Mouse (Mus musculus) hindbrain, embryonic 12.5 days (tissue): ENCODE results near the gene Wnk1. TPM values are rescaled to one million over a fixed set of nuclear protein-coding genes. Genes with fewer than 3 reads are reported as not detected.

Source experiments
- microRNA counts: library from miRNA; unstranded; fragments of <30 nt; microRNA quantifications from one replicate; lab custom pipeline; 2017
- microRNA-seq: library from miRNA; unstranded; fragments of <30 nt; microRNA quantifications from one replicate; pipeline ENCODE4, GENCODE M21; 2017
- polyA plus RNA-seq: library from polyadenylated mRNA; unstranded; fragments of >200 nt; fragmentation: Nextera tagmentation; extraction: Ambion mirVana; gene quantifications from 2 replicates; pipeline ENCODE4 v1.2.1, GENCODE M21; 2016

Wnk1 gene
- polyA plus RNA-seq, 1 experiment from 2014 or later: 68.1 TPM

MicroRNAs within 50 kb of the gene (microRNA counts, 519-probe panel; counts per million panel counts)
- microRNA mmu-miR-706 (lab: Ali Mortazavi, UCI): 470 counts per million, percentile 58 among the panel's probes with 10 or more counts

Small RNA genes lying within 50 kb of the gene (microRNA-seq; reads per million reads assigned to microRNA genes)
- gene Mir706: not detected

Other genes starting within 250 kb of the Wnk1 start
- 41.4 and 45.9 TPM in 2 replicates for gene Erc1, start 190.5 kb downstream of the Wnk1 start, polyA plus RNA-seq
- gene Rad52, start 136.0 kb downstream of the Wnk1 start, polyA plus RNA-seq: 22.1 and 23.5 TPM in 2 replicates
- gene Ninj2, start 54.7 kb upstream of the Wnk1 start, polyA plus RNA-seq: 0.39 TPM in 1 of 2 replicates, not detected in the other